Mouse (Mus musculus) retina, adult 2 months (tissue): ENCODE data around the gene Shcbp1l.

Experiments
- DNase-seq: peaks from one replicate; pipeline ENCODE4 v3.0.0-alpha.2; 2012; ENCODE audit warnings: low read depth, low spot score

Shcbp1l gene

GRCm38 (mm10) chr1:153486767-153487499 is 62.0 kb downstream of the Shcbp1l start:
- DNase-seq: no peak

- DNase-seq: peak; percentile 94
Observed at GRCm38 (mm10) chr1:153487500-153487879, 62.5 kb downstream of the Shcbp1l start, which contains the start of gene Dhx9. Gene Dhx9 (minus strand): TSS chr1:153487660.

- no peak for DNase-seq
Observed at GRCm38 (mm10) chr1:153489132-153489531, 64.2 kb downstream of the Shcbp1l start.

GRCm38 (mm10) chr1:153489540-153489939 is 64.6 kb downstream of the Shcbp1l start:
- DNase-seq: no peak

- no peak for DNase-seq
Observed at GRCm38 (mm10) chr1:153489963-153490362, 65.0 kb downstream of the Shcbp1l start.

- no peak for DNase-seq
Observed at GRCm38 (mm10) chr1:153491345-153491744, 66.4 kb downstream of the Shcbp1l start.

- no peak for DNase-seq
Observed at GRCm38 (mm10) chr1:153491822-153492221, 66.9 kb downstream of the Shcbp1l start.

GRCm38 (mm10) chr1:153493338-153493737 is 68.4 kb downstream of the Shcbp1l start:
- DNase-seq: no peak

GRCm38 (mm10) chr1:153493931-153494330 is 69.0 kb downstream of the Shcbp1l start:
- no peak for DNase-seq

- DNase-seq: no peak
Observed at GRCm38 (mm10) chr1:153496030-153496429, 71.1 kb downstream of the Shcbp1l start.

- DNase-seq: no peak
Observed at GRCm38 (mm10) chr1:153500030-153500429, 75.1 kb downstream of the Shcbp1l start.

GRCm38 (mm10) chr1:153501644-153502321 is 76.8 kb downstream of the Shcbp1l start:
- no peak for DNase-seq
